Mouse (Mus musculus) forebrain, embryonic 14.5 days (tissue): ENCODE measurements around the gene Spindoc. TPM values are rescaled to one million over a fixed set of nuclear protein-coding genes. Genes with fewer than 3 reads are reported as not detected.

Experiments used
- ATAC-seq: fragments of 200-750 bp; cut with Nextera tagmentation; 2 replicates; pipeline ENCODE4 v1.8.0; 2017; ENCODE audit warnings: mild to moderate bottlenecking, moderate library complexity
- DNase-seq: peaks from one replicate; pipeline ENCODE4 v3.0.0-alpha.2; 2015; ENCODE audit warnings: low spot score
- H3K27ac ChIP-seq: fragments of 300-500 bp; sonication (generic); 2 replicates; pipeline ENCODE4 v1.5.1; 2014; ENCODE audit warnings: low read depth, mild to moderate bottlenecking, control low read depth, low read length, moderate library complexity
- H3K27me3 ChIP-seq: fragments of 300-500 bp; sonication (generic); replicated peaks from 2 replicates; pipeline ENCODE4 v1.6.1; 2014; ENCODE audit warnings: low read length, control low read depth, mixed read lengths; ENCODE audit not compliant: control insufficient read depth, insufficient read depth
- H3K36me3 ChIP-seq: fragments of 300-500 bp; sonication (generic); 2 replicates; pipeline ENCODE4 v1.6.1; 2014; ENCODE audit warnings: low read length, control low read depth; ENCODE audit not compliant: control insufficient read depth, insufficient read depth
- H3K4me1 ChIP-seq: fragments of 300-500 bp; sonication (generic); 2 replicates; pipeline ENCODE4 v1.6.1; 2014; ENCODE audit warnings: antibody characterized with exemption, low read length, control low read depth; ENCODE audit not compliant: control insufficient read depth, insufficient read depth
- H3K4me2 ChIP-seq: fragments of 300-500 bp; sonication (generic); 2 replicates; pipeline ENCODE4 v1.6.1; 2014; ENCODE audit warnings: mild to moderate bottlenecking, control low read depth, low read length
- H3K4me3 ChIP-seq: fragments of 300-500 bp; sonication (generic); 2 replicates; pipeline ENCODE4 v1.5.1; 2014; ENCODE audit warnings: low read depth, low read length, control low read depth
- H3K9ac ChIP-seq: fragments of 300-500 bp; sonication (generic); 2 replicates; pipeline ENCODE4 v1.6.1; 2014; ENCODE audit warnings: mild to moderate bottlenecking, low read length, control low read depth, moderate library complexity
- H3K9me3 ChIP-seq: fragments of 300-500 bp; sonication (generic); replicated peaks from 2 replicates; pipeline ENCODE4 v1.6.1; 2016; ENCODE audit warnings: low read length, control low read depth, mixed read lengths; ENCODE audit not compliant: control insufficient read depth
- WGBS: fragments of 180-500 bp; shearing (Covaris S2); extraction: QIAGEN DNeasy Blood & Tissue Kit; methylation state at CpG from one replicate; pipeline ENCODE4 v1.1.7; 2014; 5-methylcytosine and 5-hydroxymethylcytosine counted together
- microRNA-seq: library from miRNA; unstranded; fragments of <30 nt; microRNA quantifications from one replicate; pipeline ENCODE4, GENCODE M21; 2016
- polyA plus RNA-seq: library from polyadenylated mRNA; unstranded; fragments of >200 nt; fragmentation: Nextera tagmentation; extraction: Ambion mirVana; gene quantifications from 2 replicates; pipeline ENCODE4 v1.2.1, GENCODE M21; 2014

Gene Spindoc
- polyA plus RNA-seq, 1 experiment from 2014 or later, result 36.2 TPM

DNA sequence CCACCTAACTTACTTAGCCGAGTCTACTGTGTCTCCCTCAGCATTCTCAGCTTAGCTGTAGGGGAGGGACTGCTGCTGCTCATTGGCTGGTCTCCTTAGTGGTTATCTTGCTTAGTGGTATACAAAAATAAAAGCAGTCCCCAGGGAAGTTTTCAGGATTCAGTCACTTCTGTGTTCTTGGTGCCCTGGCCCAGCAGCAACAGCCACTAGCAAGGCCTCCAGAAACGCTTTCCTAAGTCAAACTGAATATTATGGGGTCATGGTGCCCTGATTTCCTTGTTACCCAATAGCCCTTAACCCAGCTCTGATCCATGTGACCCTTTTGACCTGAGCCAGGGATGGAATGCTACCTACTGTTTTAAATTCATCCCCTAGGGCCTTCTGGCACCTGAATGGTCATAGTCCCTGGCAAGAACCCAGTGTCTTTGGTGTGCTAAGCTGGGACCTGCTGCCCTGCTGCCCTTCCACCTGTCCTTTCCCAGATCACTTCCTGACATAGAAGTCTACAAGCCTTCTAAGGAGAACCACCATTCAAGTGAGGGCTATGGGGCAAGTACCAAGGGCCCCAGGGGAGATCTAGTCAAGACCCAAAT, 73.0 kb downstream of the Spindoc start:
- 78% methylated on average over 2 of the region's 2 CpGs for WGBS
- Histone ChIP-seq H3K9ac (no peak overlapping the region), H3K4me2 (no peak overlapping the region), H3K9me3 (no peaks in the 10 kb centered on the region), H3K27ac (no peak overlapping the region), H3K4me1 (peaks cover 31% of the 10 kb centered on the region), H3K4me3 (no peak overlapping the region), H3K36me3 (no peaks in the 10 kb centered on the region), H3K27me3 (no peaks in the 10 kb centered on the region)
- DNase-seq, result no peak
- no peak for ATAC-seq

DNA sequence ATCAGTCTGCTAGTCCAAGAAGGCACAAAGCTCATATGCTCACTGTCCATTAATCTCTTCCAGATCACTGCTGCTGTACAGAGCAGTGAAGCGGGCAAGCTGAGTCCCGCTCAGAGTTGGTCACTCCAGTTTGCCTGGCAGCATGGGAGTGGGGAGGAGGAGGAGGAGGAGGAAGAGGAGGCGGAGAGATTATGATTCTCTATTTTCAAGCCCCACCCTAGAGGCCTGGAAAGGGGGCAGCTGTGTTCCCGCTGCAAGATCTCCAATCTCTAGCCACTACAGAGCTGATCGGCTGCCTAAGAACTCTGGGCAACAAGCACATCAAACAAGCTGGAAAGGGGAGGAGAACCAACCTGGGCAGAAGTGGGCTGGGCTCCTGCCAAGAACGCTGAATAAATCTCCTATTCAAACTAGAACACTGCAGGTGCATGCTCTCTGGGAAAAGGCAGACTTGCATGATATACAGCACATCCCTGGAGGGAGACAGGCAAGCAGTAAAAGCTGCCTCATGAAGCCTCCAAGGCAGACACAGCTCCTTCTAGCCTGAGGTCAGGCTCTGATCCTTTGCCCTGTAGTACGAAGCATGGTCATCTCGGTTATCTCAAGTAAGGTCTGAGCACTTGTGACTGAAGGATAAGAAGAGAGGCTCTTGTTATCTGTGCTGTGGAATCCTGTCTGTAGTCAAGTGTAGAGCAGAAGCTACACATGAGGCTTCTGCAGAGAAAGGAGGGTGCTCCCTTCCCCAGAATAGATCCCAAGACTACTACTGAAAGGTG, 74.6 kb downstream of the Spindoc start:
- no peaks in the 10 kb centered on the region for H3K27me3 ChIP-seq
- ATAC-seq, result peak; percentile 54; the same call in 1 of the 2 replicates
- no peak overlapping the region for H3K4me2 ChIP-seq
- DNase-seq, result peak; percentile 62
- peak overlapping the region; percentile 48 for H3K27ac ChIP-seq
- no peak overlapping the region for H3K4me3 ChIP-seq
- 31% methylated on average over 8 of the region's 8 CpGs for WGBS
- no peaks in the 10 kb centered on the region for H3K9me3 ChIP-seq
- H3K36me3 ChIP-seq, result no peaks in the 10 kb centered on the region
- H3K4me1 ChIP-seq, result peaks cover 31% of the 10 kb centered on the region
- peak overlapping the region; percentile 7 for H3K9ac ChIP-seq

DNA sequence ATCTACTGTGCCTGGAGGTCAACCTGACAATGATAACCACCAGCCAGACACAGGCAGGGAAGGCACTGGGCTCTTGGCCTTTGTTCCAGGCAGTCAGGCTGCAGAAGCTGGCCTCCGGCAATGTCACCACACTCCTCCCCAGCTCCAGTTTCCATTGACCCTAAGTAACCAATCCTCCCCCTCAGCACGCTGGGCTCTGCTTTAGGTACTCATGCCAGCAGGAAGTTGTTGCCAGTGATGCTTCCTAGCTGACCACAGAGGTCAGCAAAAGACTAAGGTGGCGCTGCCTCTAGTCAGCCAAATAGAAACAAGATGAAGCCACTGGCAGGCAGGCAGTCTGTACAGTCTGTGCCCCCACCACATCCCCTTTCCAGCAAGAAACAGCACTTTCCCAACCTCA, 75.8 kb downstream of the Spindoc start:
- DNase-seq (no peak), ATAC-seq (no peak)
- Histone ChIP-seq H3K4me2 (no peak overlapping the region), H3K4me3 (no peak overlapping the region), H3K9me3 (no peaks in the 10 kb centered on the region), H3K27ac (no peak overlapping the region), H3K9ac (no peak overlapping the region), H3K36me3 (no peaks in the 10 kb centered on the region), H3K4me1 (peaks cover 31% of the 10 kb centered on the region), H3K27me3 (no peaks in the 10 kb centered on the region)
- 84% methylated on average over 3 of the region's 3 CpGs for WGBS

DNA sequence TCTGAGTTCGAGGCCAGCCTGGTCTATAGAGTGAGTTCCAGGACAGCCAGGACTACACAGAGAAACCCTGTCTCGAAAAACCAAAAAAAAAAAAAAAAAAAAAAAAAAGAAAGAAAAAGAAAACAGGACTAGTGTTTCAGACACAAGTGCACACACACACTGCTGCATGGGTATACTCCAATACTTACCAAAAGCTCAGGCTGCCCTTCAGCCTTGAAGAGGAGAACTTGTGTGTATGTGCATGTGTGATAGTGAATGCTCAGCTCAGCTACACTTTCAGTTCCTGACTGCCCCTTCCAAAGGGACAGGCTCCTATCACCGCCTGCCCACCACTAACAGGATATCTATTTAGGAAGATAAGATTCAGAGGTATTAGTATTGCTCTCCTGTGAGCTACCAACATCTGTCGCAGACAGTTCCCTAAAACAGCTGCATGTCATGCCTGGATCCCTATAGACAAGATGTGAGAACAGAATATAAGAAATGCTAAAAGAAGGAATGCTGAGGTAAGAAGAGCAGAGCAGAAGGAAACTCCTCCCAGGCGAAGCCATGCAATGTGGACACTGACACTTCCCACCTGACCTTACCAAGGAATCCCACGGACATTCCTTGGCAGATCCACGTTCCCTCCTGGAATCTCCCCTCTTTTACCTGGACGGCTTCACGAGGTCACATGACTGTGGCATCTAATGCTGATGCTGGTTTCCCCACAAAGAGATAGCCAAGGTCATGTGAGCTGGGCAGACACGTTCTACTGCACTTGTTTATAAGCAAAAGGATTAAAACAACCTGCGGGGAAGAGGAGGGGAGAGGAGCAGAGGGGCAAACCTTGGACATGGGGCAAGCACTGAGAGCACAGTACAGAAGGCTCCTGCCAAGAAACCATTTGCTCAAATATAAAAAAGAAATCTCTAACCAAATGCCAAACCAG, 77.1 kb downstream of the Spindoc start:
- no peaks in the 10 kb centered on the region for H3K36me3 ChIP-seq
- ATAC-seq (no peak), DNase-seq (no peak)
- H3K27ac ChIP-seq, result no peak overlapping the region
- WGBS, result 86% methylated on average over 10 of the region's 11 CpGs
- H3K27me3 ChIP-seq, result no peaks in the 10 kb centered on the region
- H3K4me3 ChIP-seq, result no peak overlapping the region
- no peak overlapping the region for H3K4me2 ChIP-seq
- H3K9me3 ChIP-seq, result no peaks in the 10 kb centered on the region
- H3K4me1 ChIP-seq, result peaks cover 21% of the 10 kb centered on the region
- no peak overlapping the region for H3K9ac ChIP-seq

DNA sequence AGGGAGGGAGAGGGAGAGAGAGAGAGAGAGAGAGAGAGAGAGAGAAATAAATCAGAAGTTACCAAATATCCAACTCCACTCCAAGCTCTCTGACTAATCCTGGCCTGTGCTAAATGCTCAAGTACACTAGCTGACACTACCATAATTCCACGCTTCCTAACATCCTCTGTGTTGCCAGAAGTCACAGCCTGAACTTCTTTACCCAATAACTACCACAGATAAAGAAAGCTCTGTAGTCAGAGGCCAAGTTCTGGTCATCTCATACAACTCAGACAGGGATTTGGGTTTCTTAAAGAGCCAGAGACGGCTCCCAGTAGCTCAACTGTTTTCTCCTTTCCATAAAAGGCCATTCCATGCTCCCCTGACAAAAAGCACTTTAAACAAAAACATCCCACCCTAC, 78.0 kb downstream of the Spindoc start:
- no peak for ATAC-seq
- WGBS, result 81% methylated on average over 2 of the region's 2 CpGs

More for the DNA sequence above, 78.0 kb downstream of the Spindoc start:
- peaks cover 14% of the 10 kb centered on the region for H3K4me1 ChIP-seq
- no peaks in the 10 kb centered on the region for H3K9me3 ChIP-seq
- H3K27me3 ChIP-seq, result no peaks in the 10 kb centered on the region
- no peaks in the 10 kb centered on the region for H3K36me3 ChIP-seq
- no peak overlapping the region for H3K27ac ChIP-seq
- no peak for DNase-seq
- no peak overlapping the region for H3K4me3 ChIP-seq
- no peak overlapping the region for H3K4me2 ChIP-seq
- no peak overlapping the region for H3K9ac ChIP-seq

Small RNA genes lying within 50 kb of the gene (microRNA-seq; reads per million reads assigned to microRNA genes)
- gene Mir6991, result 3.6 reads per million, percentile 20 among the genes with 10 or more reads in this experiment

Other genes with a start within 250 kb of the Spindoc start
- gene Otub1, start 176.7 kb downstream of the Spindoc start, polyA plus RNA-seq, result 262 TPM in 2 replicates
- gene Cox8a, start 165.4 kb downstream of the Spindoc start, polyA plus RNA-seq, result 772 and 935 TPM in 2 replicates
- gene Naa40, start 141.8 kb downstream of the Spindoc start, polyA plus RNA-seq, result 62.7 and 69.6 TPM in 2 replicates
- gene Rcor2, start 115.7 kb downstream of the Spindoc start, polyA plus RNA-seq, result 36.2 and 36.6 TPM in 2 replicates
- gene Mark2, start 41.1 kb downstream of the Spindoc start, polyA plus RNA-seq, result 32.6 and 38.6 TPM in 2 replicates
- 22.1 and 24.7 TPM in 2 replicates for gene 2700081O15Rik, start 34.6 kb upstream of the Spindoc start, polyA plus RNA-seq
- 464 and 468 TPM in 2 replicates for gene Rtn3, start 100.3 kb upstream of the Spindoc start, polyA plus RNA-seq
- gene Atl3, start 111.0 kb upstream of the Spindoc start, polyA plus RNA-seq, result 5.9 and 7.1 TPM in 2 replicates
- 4.6 and 5.5 TPM in 2 replicates for gene Pla2g16, start 174.5 kb upstream of the Spindoc start, polyA plus RNA-seq
- gene Lgals12, start 224.2 kb upstream of the Spindoc start, polyA plus RNA-seq, result 0.14 and 0.20 TPM in 2 replicates
- gene Hrasls5, start 229.5 kb upstream of the Spindoc start, polyA plus RNA-seq, result not detected in 2 replicates